Mouse (Mus musculus) liver, adult 2 months (tissue): ENCODE measurements around the gene Ubtd1.

Source experiments
- CTCF ChIP-seq: fragments of 200-500 bp; IDR thresholded peaks from 2 replicates; pipeline ENCODE4 v1.5.1; 2011; ENCODE audit warnings: low read depth, low read length, control low read depth
- POLR2A ChIP-seq: fragments of 200-500 bp; IDR thresholded peaks from 2 replicates; pipeline ENCODE4 v1.6.1; 2011; ENCODE audit warnings: low read length, control low read depth; ENCODE audit not compliant: insufficient read depth; ENCODE audit errors: extremely low read depth

DNA sequence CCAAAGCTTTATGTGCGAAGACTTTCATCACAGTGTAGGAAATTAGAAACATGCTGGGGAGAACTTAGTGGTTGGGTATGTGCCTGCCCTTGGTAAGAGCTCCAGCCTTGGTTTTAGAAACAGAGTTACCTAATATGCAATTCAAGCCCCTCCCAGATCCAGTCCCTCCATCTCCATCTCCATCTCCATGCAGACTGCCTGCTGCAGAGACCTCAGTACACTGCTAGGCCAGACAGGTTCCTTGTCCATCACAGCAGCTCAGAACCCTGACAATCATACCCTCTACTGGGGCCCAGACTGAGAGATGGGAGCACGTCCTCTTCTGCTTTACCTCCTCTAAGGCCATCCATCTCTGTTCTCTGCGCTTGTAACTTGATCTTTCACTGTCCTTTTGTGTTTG lies 27.0 kb downstream of the Ubtd1 start:
- TF ChIP-seq POLR2A (no peak), CTCF (no peak)
